Mouse (Mus musculus): ENCODE measurements around the gene Sdhd.
"Not testable (repeated sequence)": the region's sequence is repeated elsewhere in the genome, so short reads cannot be mapped to it uniquely, and the experiment has no call there.

Sdhd gene

DNA sequence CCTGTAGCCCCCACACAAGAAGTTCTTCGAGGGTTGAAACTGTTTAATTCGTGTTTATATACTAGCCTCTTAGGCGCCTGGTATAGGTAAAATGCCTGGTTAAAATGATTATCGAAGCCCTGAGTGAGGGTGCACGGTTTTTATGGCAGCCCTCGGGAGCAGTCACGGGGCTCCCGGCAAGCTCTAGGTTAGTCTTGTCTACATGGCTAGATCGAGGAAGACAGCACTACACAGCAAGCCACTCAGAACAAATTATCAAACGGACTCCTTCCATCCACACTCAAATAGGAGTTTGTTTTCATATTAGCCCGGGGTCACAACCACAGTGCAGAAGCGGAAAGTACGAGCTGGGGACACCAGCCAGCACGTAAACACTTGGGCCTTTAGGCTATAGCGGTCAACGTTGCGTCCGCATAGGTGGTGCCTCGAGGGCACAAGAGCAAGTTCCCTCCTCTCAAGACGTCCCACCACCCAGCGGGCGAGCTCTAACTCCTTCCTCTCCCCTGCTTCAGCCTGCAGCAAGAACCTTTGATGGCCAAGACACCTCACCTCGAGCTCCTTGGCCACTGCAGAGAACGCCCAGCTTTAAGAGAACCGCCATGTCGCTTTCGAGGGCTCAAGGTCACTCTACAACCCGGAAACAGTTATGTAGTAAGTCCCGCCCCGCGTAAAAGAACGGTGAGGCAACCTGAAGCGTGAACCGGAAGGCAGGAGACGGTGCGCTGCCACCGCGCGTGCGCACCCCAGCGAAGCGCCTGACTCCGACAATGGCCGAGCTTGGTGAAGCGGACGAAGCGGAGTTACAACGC lies at the start of gene Sdhd, which contains the start of gene Timm8b:
Gene Sdhd (minus strand): TSS at position 624 of the 809 bp plus-strand sequence.
Gene Timm8b (plus strand): TSS at position 722 of the 809 bp plus-strand sequence.
- DNase-seq (ENCODE audit: low read depth, low spot score) = peak; percentile 96

DNA sequence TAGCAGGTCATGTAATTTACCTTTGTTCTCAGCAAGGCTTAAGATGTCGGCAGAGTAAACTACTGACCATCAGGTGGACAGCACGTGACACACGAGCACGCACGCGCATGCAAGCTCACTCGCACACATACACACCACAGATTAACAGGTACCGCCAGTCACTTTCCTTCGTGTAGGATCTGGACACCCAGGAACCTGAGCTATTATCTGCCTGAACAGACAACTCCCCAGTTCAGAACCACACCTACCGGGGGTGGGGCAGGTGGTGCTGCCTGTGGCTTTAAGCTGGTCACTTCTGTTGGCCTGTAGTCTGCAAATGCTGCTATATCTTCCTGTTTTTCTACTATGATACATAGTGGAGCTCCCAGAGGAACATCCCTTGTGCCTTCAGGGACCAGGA lies 46.9 kb upstream of the Sdhd start:
- DNase-seq (ENCODE audit: low read depth, low spot score) = no peak

DNA sequence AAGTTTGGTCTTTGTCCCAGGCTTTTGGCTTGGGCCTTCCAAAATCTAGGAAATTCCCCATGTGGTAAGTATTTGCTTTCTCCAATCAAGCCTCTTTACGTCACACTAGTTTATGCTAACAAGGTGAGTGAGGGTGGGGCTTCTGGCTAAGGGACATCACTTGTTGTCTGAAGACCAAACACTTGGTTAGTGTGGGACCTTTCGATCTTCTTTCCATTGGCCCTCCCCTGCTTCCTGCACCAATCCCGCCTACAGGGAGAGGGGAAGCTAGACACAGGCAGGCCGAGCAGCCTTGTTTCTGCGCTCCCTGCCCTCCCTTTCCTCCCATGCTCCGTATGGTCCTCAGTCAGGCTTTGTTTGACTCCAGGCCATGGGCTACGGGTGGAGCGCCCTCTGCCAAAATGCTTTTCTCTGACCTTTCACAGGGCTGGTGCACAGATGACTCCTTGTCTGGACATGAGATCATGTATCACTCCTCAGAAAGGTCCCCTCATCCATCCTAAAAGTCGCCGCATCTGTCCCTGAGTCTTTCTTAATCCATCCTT lies 43.3 kb upstream of the Sdhd start:
- DNase-seq (ENCODE audit: low read depth, low spot score) = no peak

DNA sequence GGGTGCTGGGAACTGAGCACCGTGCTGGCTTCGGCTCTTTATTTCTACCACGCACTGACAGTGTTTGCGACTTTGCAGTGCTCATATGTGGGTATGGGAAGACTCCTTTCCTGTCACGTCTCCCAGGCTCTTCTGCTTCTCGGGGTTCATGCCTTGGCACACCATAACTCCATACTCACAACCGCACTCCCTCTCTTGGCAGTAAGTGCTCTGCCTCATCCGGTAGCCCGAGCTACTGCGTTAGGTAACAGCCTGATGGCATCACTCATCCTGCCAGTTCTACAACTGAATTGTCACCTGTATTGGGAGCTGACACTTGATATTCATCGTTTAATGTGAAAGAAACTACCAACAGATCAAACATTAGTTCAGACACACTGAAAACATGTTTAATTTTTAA lies 30.7 kb upstream of the Sdhd start:
- no peak for DNase-seq (ENCODE audit: low read depth, low spot score)

DNA sequence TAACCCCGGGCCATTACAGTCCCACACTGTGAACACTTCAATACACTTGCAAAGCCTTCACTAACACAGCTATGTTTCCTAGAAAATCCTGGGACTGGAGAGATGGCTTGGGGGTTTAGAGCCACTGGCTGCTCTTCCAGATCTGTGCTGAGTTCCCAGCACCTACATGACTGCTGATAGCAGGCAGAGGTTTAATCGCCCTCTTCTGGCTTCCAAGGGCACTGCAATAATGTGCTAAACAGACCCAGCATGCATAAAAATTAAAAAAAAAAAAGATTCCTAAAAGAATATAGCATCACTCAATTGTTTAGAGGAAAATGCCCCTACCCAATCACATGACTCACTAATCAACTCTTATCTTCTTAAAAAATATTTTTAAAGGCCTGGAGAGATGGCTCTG lies 29.4 kb upstream of the Sdhd start:
- peak; percentile 9 for DNase-seq (ENCODE audit: low read depth, low spot score)

DNA sequence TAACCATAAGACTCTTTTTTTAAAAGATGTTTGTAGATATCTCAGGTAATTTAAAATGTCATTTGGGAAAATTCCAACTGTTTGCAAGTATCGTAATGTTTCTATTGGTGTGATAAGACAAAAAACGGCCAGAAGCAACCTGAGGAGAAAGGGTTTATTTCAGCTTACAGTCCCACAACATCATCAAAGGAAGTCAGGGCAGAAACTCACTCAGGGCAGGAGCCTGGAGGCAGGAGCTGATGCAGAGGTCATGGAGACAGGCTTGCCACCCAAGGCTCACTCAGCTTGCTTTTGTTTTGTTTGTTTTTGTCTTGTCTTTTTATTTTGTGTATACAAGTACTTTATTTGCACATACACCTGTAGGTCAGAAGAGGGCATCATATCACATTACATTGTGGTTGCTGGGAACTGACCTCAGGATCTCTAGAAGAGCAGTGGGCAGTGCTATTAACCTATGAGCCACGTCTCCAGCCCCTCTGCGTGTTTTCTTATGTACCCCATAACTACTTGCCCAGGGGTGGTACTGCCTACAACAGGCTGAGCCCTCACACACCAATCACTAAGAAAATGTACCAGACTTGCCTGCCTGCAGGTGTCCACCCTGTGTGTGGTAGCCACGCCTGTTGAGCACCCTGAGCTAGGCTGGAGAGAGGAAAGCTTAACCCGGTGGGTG lies 28.5 kb upstream of the Sdhd start:
- DNase-seq (ENCODE audit: low read depth, low spot score) = no peak

DNA sequence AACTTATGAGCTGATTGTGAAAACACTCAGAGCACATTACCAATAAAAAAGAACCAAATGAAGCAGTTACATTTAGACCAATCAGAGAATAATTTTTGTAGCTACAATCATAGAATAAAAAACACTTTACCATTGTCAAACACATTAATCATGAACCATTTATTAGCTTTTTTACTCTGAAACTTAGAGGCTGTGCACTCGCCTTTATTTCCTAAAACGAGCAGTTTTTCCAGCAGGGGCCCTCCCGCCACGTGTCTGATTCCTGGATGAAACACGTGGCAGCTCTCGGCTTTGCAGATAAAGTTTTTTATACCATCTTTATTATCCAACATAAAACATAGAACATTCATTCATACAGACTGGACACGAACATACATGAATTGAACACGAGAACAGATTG lies 27.3 kb upstream of the Sdhd start:
- DNase-seq (ENCODE audit: low read depth, low spot score) = not testable (repeated sequence)

DNA sequence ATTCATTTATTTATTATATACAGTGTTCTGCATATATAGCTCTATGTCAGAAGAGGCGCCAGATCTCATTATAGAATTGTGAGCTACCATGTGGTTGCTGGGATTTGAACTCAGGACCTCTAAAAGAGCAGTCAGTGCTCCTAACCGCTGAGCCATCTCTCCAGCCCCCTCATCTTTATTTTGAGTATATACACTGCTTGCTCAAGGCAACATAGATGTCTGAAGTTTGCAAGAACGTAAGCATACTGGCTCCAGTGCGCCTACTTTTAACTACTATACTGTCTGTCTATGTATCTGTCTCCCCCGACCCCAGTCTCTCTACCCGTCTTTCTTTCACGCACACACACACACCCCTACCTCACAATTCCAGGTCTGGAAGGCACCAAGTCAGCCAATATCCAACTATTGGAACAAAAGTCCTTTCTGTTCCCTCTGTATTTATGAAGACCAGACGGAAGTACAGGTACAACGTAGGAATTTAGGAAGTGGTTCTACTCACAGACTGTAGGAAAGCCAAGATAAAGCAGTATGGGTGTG lies 14.2 kb upstream of the Sdhd start:
- no peak for DNase-seq (ENCODE audit: low read depth, low spot score)

DNA sequence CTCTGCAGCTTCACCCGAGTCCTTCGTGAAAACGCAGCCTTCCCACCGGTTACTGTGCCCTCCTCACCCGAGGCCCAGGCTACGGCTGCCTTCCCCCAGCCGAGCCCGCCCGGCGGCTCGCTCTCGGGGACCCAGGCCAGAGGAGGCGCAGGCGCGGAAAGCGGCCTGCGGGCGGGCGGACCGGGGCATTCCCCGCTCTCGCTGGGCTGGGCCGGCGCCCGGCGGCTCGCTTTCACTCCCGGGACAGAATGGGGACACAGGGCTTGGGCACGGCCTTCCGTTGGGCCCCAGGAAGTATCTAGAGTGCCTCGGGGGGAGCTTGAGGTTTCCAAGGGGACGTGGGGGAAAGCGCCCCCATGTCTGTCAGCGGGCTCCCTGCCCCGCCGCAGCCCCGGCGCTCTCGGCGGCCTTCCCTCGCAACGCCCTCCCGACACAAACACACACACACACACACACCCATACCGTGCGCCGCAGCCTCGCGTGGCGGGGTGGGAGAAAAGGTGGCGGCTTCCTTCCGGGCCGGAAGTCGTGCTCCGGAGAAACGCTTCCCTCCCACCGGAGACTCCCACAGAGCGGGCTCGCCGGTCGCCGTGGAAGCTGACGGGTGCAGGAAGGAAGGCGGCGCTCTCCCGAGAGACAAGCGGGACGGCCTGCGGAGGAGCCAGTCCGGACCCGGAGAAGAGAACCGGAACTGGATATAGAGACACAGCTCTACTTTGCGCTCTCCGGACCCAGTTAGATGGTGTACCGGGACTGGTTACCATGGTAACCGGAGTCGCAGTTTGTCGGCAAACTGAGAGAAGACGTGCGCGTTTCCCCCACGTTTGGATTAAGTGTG lies 13.4 kb upstream of the Sdhd start, which contains the start of the genes Pih1d2 and Nkapd1:
Gene Pih1d2 (plus strand): TSS at position 556 of the 838 bp plus-strand sequence.
Gene Nkapd1 (minus strand): TSS at position 699 of the 838 bp plus-strand sequence.
- peak; percentile 93 for DNase-seq (ENCODE audit: low read depth, low spot score)

DNA sequence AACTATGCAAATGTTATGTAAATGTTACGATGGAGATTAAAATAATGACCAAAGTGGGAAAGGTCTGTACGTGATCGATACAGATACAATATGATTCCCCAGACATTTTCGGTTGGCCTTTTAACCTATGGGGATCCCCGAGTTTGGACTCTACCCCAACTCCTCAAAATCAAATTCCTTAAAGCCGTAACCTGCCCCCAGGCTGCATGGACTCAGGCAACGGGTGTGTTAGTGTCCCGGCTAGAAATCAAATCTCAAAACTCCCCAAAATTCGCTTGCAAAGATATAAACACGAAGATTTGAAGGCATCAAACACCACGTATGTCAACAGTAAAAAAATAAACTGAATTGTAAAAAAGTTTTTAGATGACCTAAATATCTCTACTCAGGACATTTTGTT lies 12.5 kb upstream of the Sdhd start:
- DNase-seq (ENCODE audit: low read depth, low spot score) = no peak

DNA sequence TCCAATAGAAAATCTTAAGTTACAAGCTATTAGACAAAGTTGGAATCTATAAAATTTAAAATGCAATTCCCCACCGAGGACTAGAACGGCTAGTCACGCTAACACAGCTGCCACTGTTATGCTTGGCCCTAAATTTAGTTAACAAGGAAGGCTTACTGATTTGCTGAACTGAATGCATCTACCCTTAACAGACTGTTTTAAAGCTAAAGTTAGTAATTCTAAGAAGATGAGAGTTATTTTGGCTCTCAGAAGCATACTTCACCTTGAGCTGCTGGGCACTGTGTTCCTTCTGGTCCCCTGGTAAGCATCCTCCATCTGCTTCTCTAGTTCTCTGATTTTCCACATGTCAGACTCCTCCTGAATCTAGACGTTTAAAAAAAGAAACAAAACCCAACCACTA lies 8.5 kb upstream of the Sdhd start:
- no peak for DNase-seq (ENCODE audit: low read depth, low spot score)

DNA sequence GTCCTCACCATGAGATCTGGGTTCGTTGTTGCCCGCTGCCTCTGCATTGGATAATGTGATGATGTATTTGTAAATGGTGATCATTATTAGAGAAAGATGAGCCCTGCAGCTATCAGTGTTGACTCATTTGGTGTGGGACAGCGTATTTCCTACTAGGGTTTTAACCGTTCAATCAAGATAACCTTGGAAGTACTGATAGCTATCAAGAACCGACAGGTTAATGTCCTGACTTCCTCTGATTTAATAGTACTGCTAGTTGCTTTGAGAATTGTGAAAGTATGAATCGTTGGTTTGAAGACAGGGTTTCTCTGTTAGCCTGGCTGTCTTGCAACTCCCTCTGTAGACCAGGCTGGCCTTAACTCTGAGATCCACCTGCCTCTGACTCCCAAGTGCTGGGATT lies 726 bp upstream of the Sdhd start:
- no peak for DNase-seq (ENCODE audit: low read depth, low spot score)

DNA sequence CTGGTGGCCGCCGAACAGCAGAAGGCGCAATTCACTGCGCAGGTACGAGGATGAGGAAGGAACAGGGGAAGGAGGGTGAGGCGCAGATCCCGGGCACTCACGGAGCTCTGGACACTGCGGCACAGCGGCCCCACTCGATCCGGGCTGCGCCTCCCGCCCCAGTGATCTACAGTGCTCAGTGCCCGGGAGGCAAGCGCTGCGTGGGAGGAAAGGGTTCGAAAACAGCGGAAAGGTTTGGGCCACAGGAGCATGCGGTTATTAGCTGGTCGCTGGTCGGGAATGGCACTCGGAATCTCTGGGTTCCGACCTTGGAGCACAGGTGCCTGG lies 349 bp upstream of the Sdhd start:
- DNase-seq (ENCODE audit: low read depth, low spot score) = no peak

DNA sequence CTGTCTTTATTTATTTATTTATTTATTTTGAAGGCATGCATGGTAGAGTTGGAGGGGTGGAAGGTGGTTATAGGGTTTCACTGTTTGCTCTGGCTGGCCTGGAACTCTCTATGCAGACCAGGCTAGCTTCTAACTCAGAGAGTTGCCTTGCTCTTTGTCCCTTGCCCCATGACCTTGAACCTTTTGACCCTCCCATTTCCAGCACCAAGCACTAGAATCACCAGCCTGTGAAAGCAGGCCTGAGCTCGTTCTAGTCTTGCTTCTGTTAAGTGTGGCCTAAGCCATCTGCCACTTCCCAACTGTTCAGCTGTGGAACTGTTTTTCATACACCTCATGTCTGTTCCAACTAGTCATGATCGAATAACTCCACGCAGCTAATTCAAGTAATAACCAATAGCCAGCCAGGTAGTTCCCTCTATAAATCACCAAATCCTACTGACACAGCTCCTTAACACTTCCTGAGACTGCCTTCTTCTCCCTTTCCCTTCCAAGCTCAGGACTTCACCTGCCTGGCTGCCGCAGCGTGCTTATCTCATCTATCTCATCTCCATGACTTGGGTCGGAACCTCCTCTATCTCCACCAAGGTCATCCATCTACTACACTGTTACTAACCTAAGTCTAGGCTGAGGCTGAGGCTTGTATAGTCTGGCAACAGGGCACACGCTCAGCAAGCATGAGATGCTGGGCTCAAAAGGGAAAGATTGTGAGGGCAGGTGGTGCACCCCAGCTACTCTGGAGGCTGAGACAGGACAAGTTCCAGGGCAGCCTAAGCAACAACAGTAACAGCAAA lies 1.4 kb downstream of the Sdhd start:
- no peak for DNase-seq (ENCODE audit: low read depth, low spot score)

DNA sequence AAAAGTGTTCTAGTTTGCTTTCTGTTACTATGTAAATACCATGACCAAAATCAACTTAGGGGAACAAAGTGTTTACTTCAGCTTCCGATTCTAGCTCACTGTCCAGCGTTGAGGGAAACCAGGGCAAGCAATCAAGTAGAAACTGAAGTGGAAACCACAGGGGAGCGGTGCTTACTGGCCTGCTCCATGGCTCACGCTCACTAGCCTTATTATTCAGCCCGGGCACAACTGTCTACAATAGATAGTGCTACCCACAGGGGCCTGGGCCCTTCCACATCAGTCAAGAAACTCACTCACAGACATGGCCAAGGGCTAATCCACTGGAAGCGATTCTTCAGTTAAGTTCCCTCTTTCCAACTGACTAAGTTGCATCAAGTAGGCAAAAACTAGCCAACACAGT lies 2.1 kb downstream of the Sdhd start:
- DNase-seq (ENCODE audit: low read depth, low spot score) = no peak

DNA sequence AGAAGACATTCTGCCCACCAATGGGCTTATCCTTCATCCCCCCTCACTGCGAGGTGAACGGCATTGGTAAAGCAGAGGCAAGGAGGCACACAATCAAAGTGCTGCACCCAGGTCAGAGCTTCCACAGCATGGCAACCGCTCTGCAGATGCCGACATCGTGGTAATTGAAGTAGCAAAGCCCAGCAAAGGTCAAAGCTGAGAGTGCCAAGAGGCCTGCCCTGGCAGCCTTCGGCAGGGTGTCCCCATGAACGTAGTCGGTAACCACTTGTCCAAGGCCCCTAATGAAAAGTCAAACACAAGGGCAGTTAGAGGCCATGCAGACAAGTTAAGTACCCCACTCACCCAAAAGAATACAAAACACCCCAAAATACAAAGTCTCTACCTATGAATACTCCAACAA lies 6.6 kb downstream of the Sdhd start:
- no peak for DNase-seq (ENCODE audit: low read depth, low spot score)

DNA sequence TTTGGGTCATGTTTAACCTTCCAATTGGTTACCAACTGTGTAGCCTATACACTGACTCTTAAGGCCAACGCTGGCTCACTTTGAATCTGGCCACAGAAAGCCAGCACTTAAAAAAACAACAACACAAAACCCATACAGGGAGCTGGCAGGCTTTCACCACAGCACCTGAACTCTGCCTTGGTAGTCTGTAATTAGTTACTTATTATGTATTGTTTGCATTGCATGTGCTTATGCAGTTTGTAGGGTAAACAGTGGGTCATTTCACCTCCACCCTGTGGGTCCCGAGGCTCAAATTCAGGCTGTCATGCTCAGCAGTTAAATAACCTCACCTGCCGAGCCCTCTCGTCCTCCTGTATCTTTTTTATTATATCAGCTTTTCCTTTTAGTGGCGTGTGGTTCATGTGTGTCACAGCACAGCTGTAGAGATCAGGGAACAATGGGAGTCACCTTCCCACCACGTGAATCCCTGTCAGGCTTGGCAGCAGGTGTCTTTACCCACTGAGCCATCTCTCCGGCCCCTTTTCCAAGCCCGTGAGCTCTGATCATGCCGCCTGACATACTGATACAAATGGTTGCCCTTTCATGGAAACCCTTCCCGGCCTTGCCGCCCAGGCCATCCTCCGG lies 8.7 kb downstream of the Sdhd start:
- no peak for DNase-seq (ENCODE audit: low read depth, low spot score)

DNA sequence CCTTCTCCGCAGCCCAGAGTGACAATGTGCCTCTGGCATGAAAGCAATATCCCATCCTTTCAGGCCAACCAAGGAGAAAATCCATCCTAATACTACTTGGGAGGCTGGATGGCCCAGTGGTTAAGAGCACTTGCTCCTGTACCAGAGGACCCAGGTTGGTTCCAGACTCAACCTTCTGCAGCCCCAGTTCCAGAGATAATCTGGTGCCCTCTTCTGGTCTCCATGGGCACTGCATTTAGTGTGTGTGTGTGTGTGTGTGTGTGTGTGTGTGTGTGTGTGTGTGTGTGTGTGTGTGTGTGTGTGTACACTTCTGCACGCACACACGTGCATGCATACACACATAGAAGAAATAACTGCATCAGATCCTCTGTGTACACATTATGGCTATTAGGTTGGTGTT lies 10.1 kb downstream of the Sdhd start:
- DNase-seq (ENCODE audit: low read depth, low spot score) = peak; percentile 28

DNA sequence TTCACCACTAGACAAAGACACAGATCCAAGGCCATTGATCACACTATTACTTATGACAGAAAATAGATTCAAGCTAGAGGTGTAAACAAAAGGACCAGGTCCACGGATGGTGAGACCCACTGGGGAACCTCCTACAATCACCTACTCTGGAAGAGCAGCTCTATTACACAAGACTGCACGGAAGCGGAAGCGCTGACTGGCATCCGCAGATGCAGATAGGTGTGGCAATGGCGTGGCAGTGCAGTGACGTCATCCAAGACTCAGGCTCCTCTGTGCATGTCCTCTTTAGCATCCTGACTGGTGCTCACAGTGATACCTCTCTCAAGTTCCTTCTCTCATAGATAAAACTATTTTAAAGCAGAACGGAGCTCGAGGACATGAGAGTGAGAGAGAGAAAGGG lies 10.7 kb downstream of the Sdhd start:
- DNase-seq (ENCODE audit: low read depth, low spot score) = no peak

DNA sequence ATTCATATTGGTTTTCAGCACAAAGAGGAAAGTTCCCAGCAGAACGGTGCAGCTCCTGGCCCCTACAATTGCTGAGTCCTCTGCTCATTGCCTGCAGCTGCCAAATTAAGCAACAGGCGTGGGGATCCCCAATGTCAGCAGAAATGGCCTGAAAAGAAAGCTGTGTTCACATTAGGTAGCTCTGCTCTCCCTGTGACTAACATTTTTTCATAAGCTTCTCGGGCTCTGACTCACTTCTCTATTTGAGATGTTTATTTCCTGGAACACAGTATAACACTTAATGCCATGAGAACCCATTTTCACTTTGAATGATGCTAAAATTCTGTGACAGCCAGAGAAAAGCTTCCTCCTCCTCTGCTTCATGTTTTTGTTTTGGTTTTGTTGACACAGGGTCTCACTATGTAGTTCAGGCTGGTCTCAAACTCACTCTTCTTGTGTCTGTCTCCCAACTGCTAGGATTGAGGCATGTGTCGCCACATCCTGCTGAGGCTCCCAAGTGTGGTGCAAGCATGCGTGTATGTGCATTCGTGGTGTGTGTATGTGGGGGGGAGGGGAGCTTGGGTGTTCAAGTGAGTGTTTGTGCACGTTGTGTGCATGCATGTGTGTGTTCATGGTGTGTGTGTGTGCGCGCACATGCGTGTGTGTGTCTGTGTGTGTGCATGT lies 12.6 kb downstream of the Sdhd start:
- DNase-seq (ENCODE audit: low read depth, low spot score) = no peak

All from forelimb bud, embryonic 11.5 days (tissue).